Mouse (Mus musculus) myocyte (in vitro differentiated cells): ENCODE measurements at regions not wholly inside any gene's neighbourhood (a gene's known extent, or its start where the extent isn't known, plus 50 kb on each side); places are given as distances from the start of the nearest gene placed in this dataset.

ENCODE experiments used
- CEBPB ChIP-seq: IDR thresholded peaks from 2 replicates; pipeline ENCODE4 v1.6.1; 2011; ENCODE audit warnings: mild to moderate bottlenecking, moderate library complexity; ENCODE audit not compliant: poor library complexity, insufficient read depth, severe bottlenecking
- MAX ChIP-seq: IDR thresholded peaks from one replicate; pipeline ENCODE4 v1.6.1; 2011; ENCODE audit warnings: low read depth, mild to moderate bottlenecking, control low read depth
- MYOD1 ChIP-seq, 3 experiments: IDR thresholded peaks; one replicate each; pipeline ENCODE4 v1.6.1; 2011; ENCODE audit warnings: control low read depth in 2 of 3, low read depth in 2 of 3, mild to moderate bottlenecking in 2 of 3, moderate library complexity in 1 of 3; ENCODE audit not compliant: insufficient read length in 2 of 3, control insufficient read depth in 1 of 3
- MYOG ChIP-seq, 3 experiments: IDR thresholded peaks; one replicate each; pipeline ENCODE4 v1.6.1; 2011; ENCODE audit warnings: control low read depth in 2 of 3, low read depth in 2 of 3, mild to moderate bottlenecking in 2 of 3; ENCODE audit not compliant: insufficient read length in 2 of 3, control insufficient read depth in 1 of 3, insufficient read depth in 1 of 3
- POLR2A ChIP-seq: IDR thresholded peaks from one replicate; pipeline ENCODE4 v1.6.1; 2011; ENCODE audit warnings: low read depth, mild to moderate bottlenecking, control low read depth, moderate library complexity; ENCODE audit not compliant: insufficient read length
- POLR2AphosphoS2 ChIP-seq: IDR thresholded peaks from one replicate; pipeline ENCODE4 v1.6.1; 2011; ENCODE audit warnings: low read depth, control low read depth; ENCODE audit not compliant: insufficient read length
- TCF12 ChIP-seq: IDR thresholded peaks from one replicate; pipeline ENCODE4 v1.6.1; 2011; ENCODE audit warnings: mild to moderate bottlenecking, control low read depth; ENCODE audit not compliant: poor library complexity, insufficient read depth, severe bottlenecking
- TCF3 ChIP-seq: IDR thresholded peaks from one replicate; pipeline ENCODE4 v1.6.1; 2011; ENCODE audit warnings: low read depth, control low read depth; ENCODE audit not compliant: insufficient read length
- USF1 ChIP-seq: IDR thresholded peaks from one replicate; pipeline ENCODE4 v1.6.1; 2011; ENCODE audit warnings: low read depth, mild to moderate bottlenecking, control low read depth, moderate library complexity

DNA sequence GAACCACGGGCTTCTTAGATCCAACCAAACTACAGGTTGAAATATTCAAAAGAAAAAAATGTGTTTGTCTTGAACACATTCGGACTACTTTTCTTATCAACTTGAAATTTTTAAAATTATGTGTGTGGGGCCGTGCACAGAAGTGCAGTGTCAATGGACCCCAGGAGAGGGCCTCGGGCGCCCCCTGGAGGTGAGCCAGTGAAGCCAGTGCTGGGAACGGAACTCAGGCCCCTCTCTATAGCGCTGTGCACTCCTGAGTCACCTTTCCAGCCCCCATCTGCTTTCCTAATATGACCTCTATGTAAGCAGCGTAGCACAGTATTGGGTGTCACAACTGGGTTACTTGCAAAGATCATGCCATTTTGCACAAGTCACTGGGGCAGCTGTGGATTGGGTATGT lies 61.9 kb upstream of the Slc22a12 start:
- TF ChIP-seq POLR2A (no peak), POLR2AphosphoS2 (no peak), MAX (no peak), USF1 (no peak), MYOG (IDR thresholded peaks at IDR 0.05; ENCODE audit: control insufficient read depth in 1 of 3, insufficient read depth in 1 of 3, insufficient read length in 2 of 3, low read depth in 2 of 3) (no peak), MYOD1 (IDR thresholded peaks at IDR 0.05; ENCODE audit: control insufficient read depth in 1 of 3, insufficient read length in 2 of 3, low read depth in 2 of 3) (no peak), CEBPB (no peak), TCF3 (no peak), TCF12 (no peak)
